Mouse (Mus musculus): ENCODE data around the gene Slc10a7.

- TF ChIP-seq CTCF (IDR thresholded peaks at IDR 0.05; ENCODE audit: low read depth) = no peak
- TF ChIP-seq EP300 (IDR thresholded peaks at IDR 0.05; ENCODE audit: low read depth) = no peak
Observed at GRCm38 (mm10) chr8:78630414-78631164, 121.4 kb downstream of the Slc10a7 start.

Measured in liver, embryonic 14.5 days (tissue).